Mouse (Mus musculus) spleen, adult 2 months (tissue): ENCODE data around the gene Spem1.

ENCODE experiments used
- CTCF ChIP-seq: fragments of 200-500 bp; IDR thresholded peaks from 2 replicates; pipeline ENCODE4 v1.5.1; 2011; ENCODE audit warnings: mild to moderate bottlenecking, inconsistent platforms; ENCODE audit not compliant: insufficient read depth, insufficient read length, insufficient replicate concordance; ENCODE audit errors: extremely low read depth
- POLR2A ChIP-seq: fragments of 200-500 bp; IDR thresholded peaks from 2 replicates; pipeline ENCODE4 v1.6.1; 2011; ENCODE audit warnings: low read depth, low read length, inconsistent platforms

DNA sequence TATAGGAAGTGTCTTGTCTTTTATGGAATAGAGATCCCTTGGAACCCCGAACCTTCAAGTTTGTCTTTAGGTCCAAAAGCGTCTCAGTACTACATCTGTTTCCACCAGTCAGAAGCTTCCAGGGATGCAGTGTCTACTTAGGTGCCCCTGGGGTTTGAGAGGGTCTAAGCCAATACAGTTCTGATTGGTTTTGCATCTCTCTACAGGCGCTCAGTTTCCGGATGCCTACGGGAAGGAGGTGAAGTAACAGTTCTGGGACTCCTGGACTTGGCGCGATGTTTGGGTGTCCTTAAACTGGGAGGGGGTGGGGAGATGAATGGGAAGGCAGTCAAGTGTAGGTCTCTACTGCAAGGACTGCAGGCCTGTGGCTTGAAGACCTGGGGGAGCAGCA, 16.7 kb upstream of the Spem1 start:
- TF ChIP-seq CTCF (no peak), POLR2A (no peak)
